Mouse (Mus musculus): ENCODE measurements around the gene Zmynd19.

DNA sequence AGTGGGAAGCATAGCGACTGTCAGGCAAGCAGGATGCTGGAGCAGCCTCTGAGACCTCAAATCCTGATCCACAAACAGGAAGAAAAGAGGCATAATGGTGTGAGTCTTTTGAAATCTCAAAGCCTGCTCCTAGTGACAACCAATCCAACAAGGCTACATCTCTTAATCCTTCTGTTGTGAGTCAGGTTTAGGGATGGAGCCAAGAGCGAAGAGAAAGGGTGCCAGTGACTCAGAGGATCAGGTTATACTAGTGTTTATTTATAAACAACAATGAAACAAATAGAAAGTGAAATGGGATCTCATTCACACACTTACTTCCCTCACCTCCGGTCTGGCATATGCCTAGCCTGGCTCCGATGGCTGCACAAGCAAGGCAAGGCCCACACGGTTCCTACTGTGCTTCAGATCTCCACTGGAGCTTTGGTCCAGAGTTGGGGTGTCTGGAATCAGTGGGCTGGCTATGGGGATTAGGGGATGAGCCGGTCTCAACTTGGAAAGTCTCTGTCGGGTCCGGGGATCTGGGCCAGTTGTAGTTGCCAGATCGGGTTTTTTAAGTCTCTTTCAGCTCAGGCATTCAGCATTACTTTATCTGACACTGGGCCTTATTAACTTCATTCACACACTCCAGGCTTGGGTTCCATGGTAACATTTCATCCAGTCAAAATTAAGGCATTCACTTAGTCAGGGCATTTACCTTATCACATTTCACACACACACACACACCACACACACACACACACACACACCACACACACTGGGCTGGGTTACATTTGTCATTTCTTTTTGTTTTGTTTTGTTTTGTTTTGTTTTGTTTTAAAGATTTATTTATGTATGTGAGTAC is 54.6 kb downstream of the Zmynd19 start:
- TF ChIP-seq POLR2A (IDR thresholded peaks at IDR 0.05; ENCODE audit: low read depth, low read length) = no peak
- TF ChIP-seq CTCF (conservative IDR thresholded peaks at IDR 0.05; ENCODE audit: insufficient read depth, insufficient read length, low read depth, low read length) = no peak
